Mouse (Mus musculus) cerebellum, adult 9-11 months (tissue): Measurements from ENCODE around the gene Dmrtc1b.
"Not testable (repeated sequence)": the region's sequence is repeated elsewhere in the genome, so short reads cannot be mapped to it uniquely, and the experiment has no call there.

Source experiments
- DNase-seq: peaks from one replicate; pipeline ENCODE4 v3.0.0; 2022

The Dmrtc1b gene

GRCm38 (mm10) chrX:102707535-102707934 lies at the start of gene Dmrtc1b, which contains the start of gene Gm9112:
Gene Dmrtc1b (plus strand): TSS chrX:102707865.
Gene Gm9112 (minus strand): TSS chrX:102707635.
- not testable (repeated sequence) for DNase-seq

- no peak for DNase-seq
Measured at GRCm38 (mm10) chrX:102660712-102661111, 47.0 kb upstream of the Dmrtc1b start.

- no peak for DNase-seq
Measured at GRCm38 (mm10) chrX:102666641-102667040, 41.0 kb upstream of the Dmrtc1b start.

GRCm38 (mm10) chrX:102684706-102685105 lies 23.0 kb upstream of the Dmrtc1b start:
- DNase-seq: not testable (repeated sequence)

- not testable (repeated sequence) for DNase-seq
Measured at GRCm38 (mm10) chrX:102686872-102687271, 20.8 kb upstream of the Dmrtc1b start, which contains the start of gene Gm3880. Gene Gm3880 (minus strand): TSS chrX:102686972.

GRCm38 (mm10) chrX:102689252-102689651 lies 18.4 kb upstream of the Dmrtc1b start:
- peak; percentile 2 for DNase-seq

- not testable (repeated sequence) for DNase-seq
Measured at GRCm38 (mm10) chrX:102700636-102701035, 7.0 kb upstream of the Dmrtc1b start.

- not testable (repeated sequence) for DNase-seq
Measured at GRCm38 (mm10) chrX:102724226-102724625, 16.6 kb downstream of the Dmrtc1b start.
